8 mouse cellular contexts compared by ENCODE assay signal in the genomic region with DNA sequence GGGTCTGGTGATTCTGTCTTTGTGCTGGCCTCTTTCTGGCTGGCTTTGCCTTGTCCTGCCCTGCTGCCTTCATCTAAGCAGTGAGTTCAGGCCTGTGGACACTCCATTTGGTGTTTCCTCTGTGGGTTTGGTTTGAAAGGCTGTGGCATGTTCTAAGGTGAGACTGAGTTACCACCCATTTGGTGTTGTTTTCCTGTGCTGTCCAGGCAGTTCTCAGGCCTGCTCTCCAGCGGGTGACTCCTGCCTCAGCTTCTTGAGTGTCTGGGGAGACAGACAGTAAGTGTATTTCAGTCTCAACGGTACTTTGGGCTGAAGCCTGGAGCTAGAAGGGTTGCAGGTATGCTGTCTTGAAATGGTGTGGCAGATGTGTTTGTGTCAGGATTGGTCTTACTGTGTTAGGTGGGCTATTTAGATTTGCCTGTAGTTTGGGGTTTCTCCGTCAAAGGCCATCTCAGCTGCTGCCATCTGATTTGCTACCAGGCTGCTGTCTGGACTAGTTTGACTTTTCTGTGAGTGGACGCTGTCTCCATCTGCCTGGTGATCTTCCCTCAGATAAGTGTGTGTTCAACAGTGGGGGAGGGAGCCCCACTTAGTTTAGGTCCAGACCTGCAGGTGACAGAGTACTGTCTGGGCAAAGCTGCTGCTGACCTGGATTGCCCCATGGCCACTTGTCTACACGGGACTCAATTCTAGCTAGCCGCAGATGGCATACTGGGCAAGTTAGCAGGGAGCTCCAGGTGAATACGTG. TPM values are rescaled to one million over a fixed set of nuclear protein-coding genes. Genes with fewer than 3 reads are reported as not detected.
DNase-seq lines count a peak whose midpoint lies in the region; ATAC-seq and TF ChIP-seq lines count a peak whose summit lies in the region.

No protein-coding gene starts in this region.

- DNase-seq in kidney, adult 2 months: no peak
- DNase-seq in kidney, postnatal 14 days: no peak
- DNase-seq in midbrain, embryonic 14.5 days: no peak
- DNase-seq in layer of hippocampus, postnatal 36 days: no peak
- no peak for DNase-seq in gastrocnemius, postnatal 10 days
- no peak for DNase-seq in right cerebral cortex, postnatal 25 days

- no peak for TF ChIP-seq POLR2A in kidney, adult 2 months (IDR thresholded peaks at IDR 0.05; ENCODE audit: low read depth, low read length)
- TF ChIP-seq POLR2A in bone marrow, adult 2 months (IDR thresholded peaks at IDR 0.05; ENCODE audit: borderline replicate concordance, control insufficient read depth, low read depth, low read length): no peak

- peak overlapping the region; percentile 61 for H3K27ac ChIP-seq in kidney, adult 2 months (ENCODE audit: insufficient read depth, low read depth, low read length)
- H3K27ac ChIP-seq in bone marrow, adult 2 months (ENCODE audit: control insufficient read depth, insufficient read depth, low read depth, low read length, poor library complexity): peak overlapping the region; percentile 31
- H3K27ac ChIP-seq in hindbrain, embryonic 13.5 days: peak overlapping the region; percentile 100
- H3K27ac ChIP-seq in midbrain, embryonic 14.5 days (replicated peaks; ENCODE audit: low read depth, low read length): 0 out of 2 replicates have a peak overlapping the region, but pooled peaks have one; percentile 26

- peak overlapping the region; percentile 99 for H3K9ac ChIP-seq in hindbrain, embryonic 13.5 days
- peak overlapping the region; percentile 93 for H3K9ac ChIP-seq in midbrain, embryonic 14.5 days (replicated peaks; ENCODE audit: low read length)

- WGBS in kidney, adult 2 months: 7% methylated on average over 7 of the region's 7 CpGs
- WGBS in bone marrow, adult 2 months: 5% methylated on average over 7 of the region's 7 CpGs
- 57% methylated on average over 7 of the region's 7 CpGs for WGBS in hindbrain, embryonic 13.5 days
- 58% methylated on average over 7 of the region's 7 CpGs for WGBS in midbrain, embryonic 14.5 days

- no peaks in the 10 kb centered on the region for H3K27me3 ChIP-seq in kidney, adult 2 months (replicated peaks; ENCODE audit: control insufficient read depth, insufficient read depth, low read length)
- no peaks in the 10 kb centered on the region for H3K27me3 ChIP-seq in hindbrain, embryonic 13.5 days
- H3K27me3 ChIP-seq in midbrain, embryonic 14.5 days (ENCODE audit: control insufficient read depth, insufficient read depth, low read length): no peaks in the 10 kb centered on the region

- peaks cover 20% of the 10 kb centered on the region for H3K36me3 ChIP-seq in kidney, adult 2 months (ENCODE audit: control insufficient read depth, insufficient read depth, low read length)
- peaks cover 50% of the 10 kb centered on the region for H3K36me3 ChIP-seq in hindbrain, embryonic 13.5 days
- H3K36me3 ChIP-seq in midbrain, embryonic 14.5 days (ENCODE audit: control insufficient read depth, insufficient read depth, low read length): peaks cover 46% of the 10 kb centered on the region

- no peaks in the 10 kb centered on the region for H3K9me3 ChIP-seq in hindbrain, embryonic 13.5 days
- H3K9me3 ChIP-seq in midbrain, embryonic 14.5 days (ENCODE audit: control insufficient read depth, low read length): no peaks in the 10 kb centered on the region

- H3K4me3 ChIP-seq in kidney, adult 2 months (ENCODE audit: insufficient read depth, low read depth, low read length): peak overlapping the region; percentile 78
- H3K4me3 ChIP-seq in bone marrow, adult 2 months (replicated peaks; ENCODE audit: control insufficient read depth, low read depth, low read length): peak overlapping the region; percentile 56
- H3K4me3 ChIP-seq in hindbrain, embryonic 13.5 days: peak overlapping the region; percentile 100
- peak overlapping the region; percentile 98 for H3K4me3 ChIP-seq in midbrain, embryonic 14.5 days (replicated peaks; ENCODE audit: low read depth, low read length)

- TF ChIP-seq CTCF in kidney, adult 2 months (conservative IDR thresholded peaks at IDR 0.05; ENCODE audit: insufficient read depth, insufficient read length, low read depth, low read length): no peak
- TF ChIP-seq CTCF in bone marrow, adult 2 months (IDR thresholded peaks at IDR 0.05; ENCODE audit: control insufficient read depth, insufficient read depth, low read length): no peak

- H3K4me1 ChIP-seq in kidney, adult 2 months (ENCODE audit: control insufficient read depth, insufficient read depth, low read length): peaks cover 71% of the 10 kb centered on the region
- peaks cover 8% of the 10 kb centered on the region for H3K4me1 ChIP-seq in bone marrow, adult 2 months (ENCODE audit: control insufficient read depth, insufficient read depth, low read length)
- H3K4me1 ChIP-seq in hindbrain, embryonic 13.5 days (replicated peaks): peaks cover 74% of the 10 kb centered on the region
- H3K4me1 ChIP-seq in midbrain, embryonic 14.5 days (ENCODE audit: control insufficient read depth, insufficient read depth, low read length): peaks cover 49% of the 10 kb centered on the region

- H3K4me2 ChIP-seq in hindbrain, embryonic 13.5 days: peak overlapping the region; percentile 95
- H3K4me2 ChIP-seq in midbrain, embryonic 14.5 days (ENCODE audit: low read length): peak overlapping the region; percentile 93

- ATAC-seq in hindbrain, embryonic 13.5 days (ENCODE audit: low FRiP score): no peak
- ATAC-seq in midbrain, embryonic 14.5 days (ENCODE audit: low FRiP score, low TSS enrichment): no peak

RNA-seq across cellular contexts. Expression of a gene that starts 2.7 kb away (rescaled TPM):
- polyA plus RNA-seq in kidney, adult 2 months (2012; rRNA removed): 184 and 198 TPM in 2 replicates
- 113 and 188 TPM in 2 replicates for polyA plus RNA-seq in bone marrow, adult 2 months (2011; ENCODE audit: insufficient read depth, insufficient read length, low replicate concordance, missing spikeins)
- polyA plus RNA-seq in hindbrain, embryonic 13.5 days (2015; fragmentation: Nextera tagmentation; extraction: Ambion mirVana): 84.7 and 86.0 TPM in 2 replicates
- polyA plus RNA-seq in midbrain, embryonic 14.5 days (2014; fragmentation: Nextera tagmentation; extraction: Ambion mirVana): 47.5 and 74.0 TPM in 2 replicates
- 10 to 100 TPM; 43.1 to 52.6 TPM for total RNA-seq in layer of hippocampus, postnatal 36 days (2021)
- 100 to 1,000 TPM in 1 of 2 experiments, 10 to 100 TPM in 1; 75.2 to 110 TPM for total RNA-seq in gastrocnemius, postnatal 10 days (2021)

RNA-seq across cellular contexts. Expression of a gene that starts 17.4 kb away (rescaled TPM):
- polyA plus RNA-seq in kidney, adult 2 months (2012; rRNA removed): 0.67 and 0.99 TPM in 2 replicates
- 143 and 259 TPM in 2 replicates for polyA plus RNA-seq in bone marrow, adult 2 months (2011; ENCODE audit: insufficient read depth, insufficient read length, low replicate concordance, missing spikeins)
- 13.9 and 15.6 TPM in 2 replicates for polyA plus RNA-seq in hindbrain, embryonic 13.5 days (2015; fragmentation: Nextera tagmentation; extraction: Ambion mirVana)
- 14.9 and 16.7 TPM in 2 replicates for polyA plus RNA-seq in midbrain, embryonic 14.5 days (2014; fragmentation: Nextera tagmentation; extraction: Ambion mirVana)
- total RNA-seq in layer of hippocampus, postnatal 36 days (2021): 1 to 10 TPM in 1 of 2 experiments, not detected in 1; 1.0 TPM
- total RNA-seq in gastrocnemius, postnatal 10 days (2021): 1 to 10 TPM in 1 of 2 experiments, not detected in 1; 2.1 TPM

RNA-seq across cellular contexts. Expression of a gene that starts 17.6 kb away (rescaled TPM):
- polyA plus RNA-seq in kidney, adult 2 months (2012; rRNA removed): 2.7 and 3.2 TPM in 2 replicates
- polyA plus RNA-seq in bone marrow, adult 2 months (2011; ENCODE audit: insufficient read depth, insufficient read length, low replicate concordance, missing spikeins): 16.4 and 32.4 TPM in 2 replicates
- polyA plus RNA-seq in hindbrain, embryonic 13.5 days (2015; fragmentation: Nextera tagmentation; extraction: Ambion mirVana): 396 and 407 TPM in 2 replicates
- polyA plus RNA-seq in midbrain, embryonic 14.5 days (2014; fragmentation: Nextera tagmentation; extraction: Ambion mirVana): 342 and 375 TPM in 2 replicates
- total RNA-seq in layer of hippocampus, postnatal 36 days (2021): 10 to 100 TPM; 28.4 to 28.7 TPM
- total RNA-seq in gastrocnemius, postnatal 10 days (2021): 1 to 10 TPM in 1 of 2 experiments, under 1 TPM in 1; 0.49 to 1.6 TPM

RNA-seq across cellular contexts. Expression of a gene that starts 29.2 kb away (rescaled TPM):
- 0.10 TPM in 1 of 2 replicates, not detected in the other for polyA plus RNA-seq in kidney, adult 2 months (2012; rRNA removed)
- 102 and 162 TPM in 2 replicates for polyA plus RNA-seq in bone marrow, adult 2 months (2011; ENCODE audit: insufficient read depth, insufficient read length, low replicate concordance, missing spikeins)
- polyA plus RNA-seq in hindbrain, embryonic 13.5 days (2015; fragmentation: Nextera tagmentation; extraction: Ambion mirVana): 0.34 TPM in 1 of 2 replicates, not detected in the other
- not detected in 2 replicates for polyA plus RNA-seq in midbrain, embryonic 14.5 days (2014; fragmentation: Nextera tagmentation; extraction: Ambion mirVana)
- not detected for total RNA-seq in layer of hippocampus, postnatal 36 days (2021)
- 1 to 10 TPM in 1 of 2 experiments, not detected in 1; 1.9 TPM for total RNA-seq in gastrocnemius, postnatal 10 days (2021)

RNA-seq across cellular contexts. Expression of a gene that starts 33.8 kb away (rescaled TPM):
- 1,335 and 2,389 TPM in 2 replicates for polyA plus RNA-seq in kidney, adult 2 months (2012; rRNA removed)
- 20.0 TPM in 1 of 2 replicates, not detected in the other for polyA plus RNA-seq in bone marrow, adult 2 months (2011; ENCODE audit: insufficient read depth, insufficient read length, low replicate concordance, missing spikeins)
- not detected in 2 replicates for polyA plus RNA-seq in hindbrain, embryonic 13.5 days (2015; fragmentation: Nextera tagmentation; extraction: Ambion mirVana)
- not detected in 2 replicates for polyA plus RNA-seq in midbrain, embryonic 14.5 days (2014; fragmentation: Nextera tagmentation; extraction: Ambion mirVana)
- not detected for total RNA-seq in layer of hippocampus, postnatal 36 days (2021)
- 10 to 100 TPM; 21.5 to 22.8 TPM for total RNA-seq in gastrocnemius, postnatal 10 days (2021)

Comparison
In these comparisons a context has a peak if more than half of its experiments do, and no peak if none do; other contexts are left out.
1. H3K27ac ChIP-seq: peak in every context shown above with its lines; median percentile 100 in hindbrain, embryonic 13.5 days; 61 in kidney, adult 2 months; 31 in bone marrow, adult 2 months; 26 in midbrain, embryonic 14.5 days.
2. RNA of a gene that starts 17.6 kb away (polyA plus RNA-seq): 396 to 407 TPM in hindbrain, embryonic 13.5 days and 342 to 375 TPM in midbrain, embryonic 14.5 days; 16.4 to 32.4 TPM in bone marrow, adult 2 months and 2.7 to 3.2 TPM in kidney, adult 2 months; every median in the first group is over 10 times any median in the second.
3. Peak in every context shown above with its lines, with median percentiles within 50 percentile points of each other: H3K4me3 ChIP-seq.